Mouse (Mus musculus) yolk sac, embryonic 10.5 days (tissue): ENCODE measurements around the gene Scn3b.

Experiments used
- DNase-seq: peaks from one replicate; pipeline ENCODE4 v3.0.0-alpha.2; 2017; ENCODE audit warnings: low spot score

Scn3b gene

GRCm38 (mm10) chr9:40269103-40269861 lies at the start of gene Scn3b:
Gene Scn3b (plus strand): TSS chr9:40269217.
- DNase-seq = peak; percentile 60

GRCm38 (mm10) chr9:40224289-40224688 lies 44.7 kb upstream of the Scn3b start:
- DNase-seq = no peak

- peak; percentile 34 for DNase-seq
Measured at GRCm38 (mm10) chr9:40227874-40228789, 40.9 kb upstream of the Scn3b start.

GRCm38 (mm10) chr9:40228804-40229331 lies 40.1 kb upstream of the Scn3b start:
- no peak for DNase-seq

- no peak for DNase-seq
Measured at GRCm38 (mm10) chr9:40229479-40229878, 39.5 kb upstream of the Scn3b start.

GRCm38 (mm10) chr9:40231019-40231418 lies 38.0 kb upstream of the Scn3b start:
- no peak for DNase-seq

GRCm38 (mm10) chr9:40234233-40235072 lies 34.6 kb upstream of the Scn3b start:
- no peak for DNase-seq

- no peak for DNase-seq
Measured at GRCm38 (mm10) chr9:40235220-40235619, 33.8 kb upstream of the Scn3b start.

GRCm38 (mm10) chr9:40239749-40240148 lies 29.3 kb upstream of the Scn3b start:
- DNase-seq = no peak

GRCm38 (mm10) chr9:40240311-40240710 lies 28.7 kb upstream of the Scn3b start:
- no peak for DNase-seq

GRCm38 (mm10) chr9:40241223-40241801 lies 27.7 kb upstream of the Scn3b start:
- peak; percentile 23 for DNase-seq

- no peak for DNase-seq
Measured at GRCm38 (mm10) chr9:40241951-40242888, 26.8 kb upstream of the Scn3b start.

- no peak for DNase-seq
Measured at GRCm38 (mm10) chr9:40245466-40245865, 23.6 kb upstream of the Scn3b start.

- no peak for DNase-seq
Measured at GRCm38 (mm10) chr9:40245974-40246665, 22.9 kb upstream of the Scn3b start.

GRCm38 (mm10) chr9:40246702-40247101 lies 22.3 kb upstream of the Scn3b start:
- no peak for DNase-seq

GRCm38 (mm10) chr9:40249106-40249505 lies 19.9 kb upstream of the Scn3b start:
- DNase-seq = no peak

GRCm38 (mm10) chr9:40252459-40252858 lies 16.6 kb upstream of the Scn3b start:
- no peak for DNase-seq

GRCm38 (mm10) chr9:40263874-40264273 lies 5.1 kb upstream of the Scn3b start:
- DNase-seq = no peak

GRCm38 (mm10) chr9:40268040-40268747 lies 823 bp upstream of the Scn3b start:
- DNase-seq = no peak
